Mouse (Mus musculus): ENCODE measurements around the gene Klhdc10.

Gene Klhdc10

DNA sequence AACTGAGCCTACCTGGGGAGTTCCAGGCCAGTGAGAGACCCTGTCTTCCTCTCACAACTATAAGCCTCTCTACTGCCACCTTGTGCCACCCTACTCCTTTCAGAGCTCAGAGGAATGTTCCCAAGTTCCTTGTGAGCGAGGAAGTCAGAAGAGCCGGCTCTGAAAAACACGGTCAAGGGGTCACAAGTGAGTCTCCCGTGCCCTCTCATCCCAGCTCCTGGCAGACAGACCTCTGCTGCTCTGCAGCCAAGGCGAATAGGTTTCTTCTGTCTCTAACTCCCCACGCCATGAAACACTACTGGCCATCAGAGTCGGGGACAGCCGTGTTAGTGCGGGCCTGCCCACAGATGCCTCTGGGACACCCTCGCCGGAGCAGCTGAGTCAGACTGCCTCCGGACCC lies 67.0 kb downstream of the Klhdc10 start:
- no peak for DNase-seq (ENCODE audit: low spot score in 2 of 2)

DNA sequence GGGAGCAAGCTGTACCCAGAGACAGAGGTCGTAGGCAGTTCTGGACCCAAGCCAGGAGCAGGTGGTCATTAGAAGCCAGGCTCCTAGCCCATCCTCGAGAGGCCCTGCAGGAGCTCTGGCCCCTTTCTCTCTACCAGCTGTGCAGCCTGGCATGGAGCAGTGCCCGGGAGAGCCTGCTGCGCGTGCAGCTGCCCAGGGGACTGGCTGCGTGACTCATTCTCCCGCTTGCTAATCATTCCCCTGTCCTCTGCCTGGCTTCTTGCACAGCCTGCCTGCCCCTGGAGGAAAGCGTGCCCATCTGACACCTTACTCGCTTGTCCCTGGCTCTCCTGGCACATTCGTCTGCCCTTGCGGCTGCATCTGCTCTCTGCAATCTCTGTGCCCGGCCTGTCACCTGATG lies 67.7 kb downstream of the Klhdc10 start:
- DNase-seq (ENCODE audit: low spot score in 2 of 2) = peak in 1 of 2 experiments; percentile 15

DNA sequence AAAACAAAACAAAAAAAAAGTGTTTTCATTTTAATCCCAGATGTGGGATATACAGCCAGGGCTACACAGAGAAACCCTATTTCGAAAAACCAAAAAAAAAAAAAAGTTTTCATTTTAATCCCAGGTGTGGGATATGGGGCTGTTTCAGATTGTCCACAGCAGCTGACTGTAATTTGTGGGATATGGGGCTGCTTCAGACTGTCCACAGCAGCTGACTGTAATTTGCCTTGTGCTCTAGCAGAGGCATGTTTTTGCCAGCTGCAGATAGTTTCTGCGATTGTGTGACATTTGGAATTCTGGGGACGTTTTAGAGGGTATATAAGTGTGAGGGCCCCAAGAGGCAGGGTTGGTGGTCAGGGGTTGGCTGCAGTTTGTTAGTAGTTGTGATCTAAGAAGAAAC lies 70.0 kb downstream of the Klhdc10 start:
- no peak for DNase-seq (ENCODE audit: low spot score in 2 of 2)

DNA sequence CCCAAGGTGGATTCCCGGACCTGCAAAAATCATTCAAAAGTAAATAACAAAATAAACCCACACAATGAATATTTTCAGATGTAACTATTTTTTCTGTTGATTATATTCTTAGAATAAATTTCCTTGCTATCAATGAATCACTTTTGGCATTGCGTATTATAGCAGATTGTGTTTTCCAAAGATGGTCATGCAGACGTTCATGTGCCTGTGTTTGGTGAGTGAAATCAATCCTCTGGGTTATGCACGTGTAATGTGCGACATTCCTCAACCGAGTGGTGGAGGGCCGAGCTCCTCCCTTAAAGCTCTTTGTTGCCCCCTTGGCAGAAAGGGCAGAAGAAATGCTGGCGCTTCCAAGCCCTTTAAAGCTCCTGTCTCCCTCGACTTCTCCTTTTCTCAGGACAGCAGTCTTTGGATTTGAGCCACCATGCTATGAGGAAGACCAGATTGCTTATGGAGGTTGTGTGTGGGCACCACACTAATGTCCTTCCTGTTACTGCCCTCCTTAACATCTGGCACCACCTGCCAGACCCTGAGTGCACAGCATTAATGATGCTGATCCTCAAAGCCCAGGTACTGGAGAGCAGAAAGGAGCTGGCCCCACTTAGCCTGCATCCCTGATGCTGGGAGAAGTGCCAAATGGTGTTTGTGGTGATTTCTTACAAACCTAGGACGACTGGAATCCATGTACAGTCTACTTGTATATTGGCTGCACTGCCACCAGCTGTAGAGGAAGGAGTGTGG lies 74.5 kb downstream of the Klhdc10 start:
- no peak for DNase-seq (ENCODE audit: low spot score in 2 of 2)

DNA sequence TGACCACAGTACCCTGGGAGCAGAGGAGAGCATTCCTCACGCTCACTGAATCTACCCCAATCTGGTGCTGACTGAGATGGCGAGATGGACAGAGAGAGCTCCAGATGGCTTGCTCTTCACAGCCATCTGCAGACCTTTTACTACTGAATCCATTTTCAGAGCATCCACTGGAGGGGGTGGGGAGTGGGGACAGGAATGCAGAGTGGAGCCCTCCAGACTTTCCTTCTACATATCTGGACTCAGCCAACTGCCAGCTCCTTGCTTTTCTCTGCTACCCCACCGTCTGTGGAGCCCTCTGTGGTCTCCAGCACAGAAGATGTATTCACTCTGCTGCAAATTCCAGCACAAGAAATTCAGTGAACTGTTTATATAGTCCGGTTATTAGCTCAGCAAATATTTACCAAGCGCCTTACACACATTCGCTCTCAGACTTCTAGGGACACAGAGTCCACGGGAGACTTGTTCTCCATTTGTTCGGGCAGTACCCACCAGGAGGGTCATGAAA lies 75.6 kb downstream of the Klhdc10 start:
- no peak for DNase-seq (ENCODE audit: low spot score in 2 of 2)

DNA sequence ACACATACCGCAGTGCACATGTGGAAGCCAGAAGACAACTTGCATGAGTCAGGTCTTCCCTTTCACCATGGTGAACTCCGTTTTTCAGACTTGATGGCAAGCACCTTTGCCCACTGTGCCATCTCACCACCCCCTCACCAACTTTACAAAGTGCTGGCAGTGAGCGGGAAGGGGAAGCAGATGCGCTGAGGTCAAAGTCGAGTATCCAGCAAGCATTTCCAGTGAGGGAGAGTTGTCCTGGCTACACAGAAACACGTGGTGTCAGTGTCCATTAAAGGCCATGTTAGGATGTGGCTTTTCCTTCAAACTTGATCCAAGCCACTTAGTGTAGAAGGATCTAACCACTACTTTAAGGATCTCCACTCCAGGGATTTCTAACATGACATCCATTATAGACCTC lies 76.1 kb downstream of the Klhdc10 start:
- no peak for DNase-seq (ENCODE audit: low spot score in 2 of 2)

DNA sequence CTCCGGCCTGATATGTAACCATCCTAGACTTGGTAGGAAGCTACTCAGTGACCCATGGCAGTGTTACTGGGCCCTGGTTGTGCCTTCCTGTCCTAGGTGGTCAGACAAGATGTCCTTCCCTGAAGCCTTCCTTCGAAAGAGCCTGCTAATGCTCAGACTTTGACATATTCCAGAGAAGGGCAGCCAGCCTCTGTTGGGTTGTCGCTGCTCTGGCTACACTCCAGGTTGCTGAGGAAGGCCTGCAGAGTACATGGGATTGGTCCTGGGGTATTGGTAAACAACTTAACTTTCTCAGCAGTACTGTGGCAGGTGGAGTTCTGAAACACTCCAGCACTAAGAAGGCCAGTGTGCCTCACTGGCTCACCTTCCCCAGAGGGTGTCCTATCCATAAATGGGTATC lies 77.8 kb downstream of the Klhdc10 start:
- no peak for DNase-seq (ENCODE audit: low spot score in 2 of 2)

DNA sequence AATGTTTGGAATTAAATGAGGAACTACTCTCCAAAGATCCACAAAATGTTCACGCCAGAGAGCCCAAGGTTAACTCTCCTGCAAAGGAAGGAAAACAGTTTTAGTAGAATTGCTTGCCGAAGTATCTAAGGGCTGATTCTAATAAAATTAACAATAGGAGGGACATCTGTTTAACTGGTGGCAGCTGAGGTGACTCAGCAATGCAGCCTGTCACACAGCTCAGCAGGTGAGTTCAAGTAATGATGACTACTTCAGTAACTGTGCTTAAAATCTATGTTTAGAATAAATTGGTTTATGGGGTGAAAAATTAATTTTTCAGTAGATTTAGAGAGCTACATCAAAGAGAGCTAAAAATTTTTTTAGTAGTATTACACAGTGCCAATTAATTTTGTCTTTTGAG lies 81.2 kb downstream of the Klhdc10 start:
- DNase-seq (ENCODE audit: low spot score in 2 of 2) = no peak

DNA sequence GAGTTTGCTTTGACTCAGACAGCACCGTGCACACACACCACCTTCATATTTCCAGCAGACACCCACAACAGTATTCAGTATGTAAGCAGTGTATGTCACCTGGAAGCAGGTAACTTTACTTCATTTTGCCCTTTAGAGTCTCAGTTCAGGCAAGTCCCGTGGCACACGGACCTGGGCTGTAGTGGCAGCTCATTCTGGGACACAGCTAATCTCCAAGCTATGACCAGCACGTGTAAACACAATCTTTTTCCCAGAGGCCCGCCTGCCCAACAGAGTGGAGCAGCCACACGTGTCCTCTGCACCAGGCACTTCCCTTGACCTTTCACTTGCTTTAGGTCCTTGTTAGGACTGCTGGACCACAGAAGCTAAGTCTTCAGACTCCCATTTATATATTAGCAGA lies 84.8 kb downstream of the Klhdc10 start:
- DNase-seq (ENCODE audit: low spot score in 2 of 2) = no peak

DNA sequence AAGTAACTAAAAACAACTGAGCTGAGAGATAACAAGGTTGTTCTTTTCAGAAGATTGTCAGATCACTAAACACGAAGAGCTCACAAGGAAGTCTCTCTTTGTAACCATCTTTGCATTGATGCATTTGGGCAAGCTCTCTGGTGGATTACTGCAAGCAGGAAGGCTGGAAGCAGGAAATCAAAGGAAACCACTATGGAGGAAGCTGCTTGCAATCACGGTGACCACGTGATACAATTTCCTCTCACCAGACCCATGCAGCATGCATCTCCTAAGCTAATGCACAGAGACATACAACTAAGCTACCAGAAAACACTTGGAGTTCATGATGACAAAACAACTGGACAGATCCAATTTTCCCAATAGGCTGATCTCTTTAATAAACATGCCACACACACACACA lies 97.4 kb downstream of the Klhdc10 start:
- no peak for DNase-seq (ENCODE audit: low spot score in 2 of 2)

Measured in frontal cortex, postnatal 14 days (tissue).